Mouse (Mus musculus) thymus, postnatal 36 days (tissue): ENCODE measurements around the gene Nav1.

Experiments used
- DNase-seq, 2 experiments: peaks; one replicate each; pipeline ENCODE4 v3.0.0; 2022; ENCODE audit warnings: mixed read lengths in 2 of 2

The Nav1 gene

GRCm38 (mm10) chr1:135581001-135581400, 26.1 kb downstream of the Nav1 start:
- no peak for DNase-seq

- no peak for DNase-seq
Observed at GRCm38 (mm10) chr1:135579111-135579510, 28.0 kb downstream of the Nav1 start.

GRCm38 (mm10) chr1:135577793-135578192, 29.3 kb downstream of the Nav1 start:
- no peak for DNase-seq

GRCm38 (mm10) chr1:135575393-135575792, 31.7 kb downstream of the Nav1 start:
- DNase-seq, result no peak

- no peak for DNase-seq
Observed at GRCm38 (mm10) chr1:135574451-135575208, 32.5 kb downstream of the Nav1 start.

GRCm38 (mm10) chr1:135572139-135572892, 34.8 kb downstream of the Nav1 start:
- no peak for DNase-seq

- no peak for DNase-seq
Observed at GRCm38 (mm10) chr1:135568087-135568486, 39.0 kb downstream of the Nav1 start.

- DNase-seq, result no peak
Observed at GRCm38 (mm10) chr1:135566611-135567010, 40.5 kb downstream of the Nav1 start.

GRCm38 (mm10) chr1:135565775-135566174, 41.3 kb downstream of the Nav1 start:
- no peak for DNase-seq

GRCm38 (mm10) chr1:135564660-135565519, 42.2 kb downstream of the Nav1 start:
- DNase-seq, result no peak

- no peak for DNase-seq
Observed at GRCm38 (mm10) chr1:135563781-135564414, 43.2 kb downstream of the Nav1 start.

GRCm38 (mm10) chr1:135562982-135563650, 44.0 kb downstream of the Nav1 start:
- DNase-seq, result no peak

GRCm38 (mm10) chr1:135562115-135562514, 45.0 kb downstream of the Nav1 start:
- no peak for DNase-seq

- no peak for DNase-seq
Observed at GRCm38 (mm10) chr1:135561282-135561681, 45.8 kb downstream of the Nav1 start.

GRCm38 (mm10) chr1:135557976-135558375, 49.1 kb downstream of the Nav1 start:
- no peak for DNase-seq

- DNase-seq, result no peak
Observed at GRCm38 (mm10) chr1:135555885-135556284, 51.2 kb downstream of the Nav1 start.

GRCm38 (mm10) chr1:135554632-135555260, 52.3 kb downstream of the Nav1 start:
- DNase-seq, result no peak

- no peak for DNase-seq
Observed at GRCm38 (mm10) chr1:135553615-135554014, 53.5 kb downstream of the Nav1 start.

- no peak for DNase-seq
Observed at GRCm38 (mm10) chr1:135553154-135553553, 53.9 kb downstream of the Nav1 start.

- DNase-seq, result no peak
Observed at GRCm38 (mm10) chr1:135550886-135551285, 56.2 kb downstream of the Nav1 start.

- no peak for DNase-seq
Observed at GRCm38 (mm10) chr1:135548750-135549149, 58.3 kb downstream of the Nav1 start.

GRCm38 (mm10) chr1:135546099-135546498, 61.0 kb downstream of the Nav1 start:
- DNase-seq, result no peak
